Mouse (Mus musculus) B cell, adult 62 days (primary cell): ENCODE measurements around the gene Olfr1368. TPM values are rescaled to one million over a fixed set of nuclear protein-coding genes. Genes with fewer than 3 reads are reported as not detected.

ENCODE experiments used
- total RNA-seq: library from RNA; stranded (reverse); gene quantifications from 4 replicates; pipeline ENCODE4 v1.2.4, GENCODE M21; 2023

Olfr1368 gene
- not detected in 4 replicates for total RNA-seq

GRCm38 (mm10) chr13:21145767-21146166 is at the start of gene Olfr1368:
TSS of gene Olfr1368 (minus strand) at chr13:21145867.

GRCm38 (mm10) chr13:21179367-21179723 is 33.7 kb upstream of the Olfr1368 start, which contains the start of gene Trim27:
TSS of gene Trim27 (plus strand) at chr13:21179445.

GRCm38 (mm10) chr13:21129339-21129738 is 16.3 kb downstream of the Olfr1368 start, which contains the start of gene Olfr263:
TSS of gene Olfr263 (plus strand) at chr13:21129639.

GRCm38 (mm10) chr13:21111183-21111582 is 34.5 kb downstream of the Olfr1368 start, which contains the start of gene Olfr1369-ps1:
TSS of gene Olfr1369-ps1 (plus strand) at chr13:21111483.

Other genes starting within 250 kb of the Olfr1368 start
- gene Olfr1370, start 70.9 kb downstream of the Olfr1368 start, total RNA-seq, result not detected in 4 replicates
- gene Olfr1369-ps1, start 34.4 kb downstream of the Olfr1368 start, total RNA-seq, result 0.21 TPM in 1 of 4 replicates, not detected in the others
- not detected in 4 replicates for gene Olfr263, start 16.2 kb downstream of the Olfr1368 start, total RNA-seq
- 82.2 to 84.7 TPM (median 82.9 TPM) in 4 replicates for gene Trim27, start 33.6 kb upstream of the Olfr1368 start, total RNA-seq
- gene Gpx5, start 146.9 kb upstream of the Olfr1368 start, total RNA-seq, result not detected in 4 replicates
- not detected in 4 replicates for gene Gpx6, start 166.3 kb upstream of the Olfr1368 start, total RNA-seq
- not detected in 4 replicates for gene Olfr1367, start 201.0 kb upstream of the Olfr1368 start, total RNA-seq
- gene Zscan12, start 217.0 kb upstream of the Olfr1368 start, total RNA-seq, result 0.75 to 1.9 TPM (median 1.4 TPM) in 4 replicates